Mouse (Mus musculus) layer of hippocampus, adult 8-10 months (tissue): Measurements from ENCODE around the gene Rapgef4. TPM values are rescaled to one million over a fixed set of nuclear protein-coding genes. Genes with fewer than 3 reads are reported as not detected.

Source experiments
- DNase-seq, 2 experiments: peaks; one replicate each; pipeline ENCODE4 v3.0.0; 2022; ENCODE audit warnings: low spot score in 2 of 2
- total RNA-seq, 4 experiments: library from RNA; stranded (reverse); gene quantifications; 2 replicates each; pipeline ENCODE4 v1.2.4; 2022

The Rapgef4 gene
- total RNA-seq, 4 experiments from 2014 or later: 363 to 430 (median 401) TPM

- no peak for DNase-seq
These were observed 286.4 kb downstream of the Rapgef4 start for GRCm38 (mm10) chr2:72267390-72267789.

- DNase-seq: no peak
These were observed 288.8 kb downstream of the Rapgef4 start for GRCm38 (mm10) chr2:72269651-72270341.

- no peak for DNase-seq
These were observed 297.3 kb downstream of the Rapgef4 start for GRCm38 (mm10) chr2:72278247-72278873.

- no peak for DNase-seq
These were observed 299.5 kb downstream of the Rapgef4 start for GRCm38 (mm10) chr2:72280524-72280923.

- DNase-seq: no peak
These were observed 300.9 kb downstream of the Rapgef4 start for GRCm38 (mm10) chr2:72281971-72282370.

GRCm38 (mm10) chr2:72282733-72283132, 301.7 kb downstream of the Rapgef4 start:
- no peak for DNase-seq

GRCm38 (mm10) chr2:72284689-72285088, 303.6 kb downstream of the Rapgef4 start:
- DNase-seq: no peak

GRCm38 (mm10) chr2:72285256-72285887, 304.3 kb downstream of the Rapgef4 start, which contains the start of gene Map3k20:
TSS of gene Map3k20 (plus strand) at chr2:72285637.
- no peak for DNase-seq

GRCm38 (mm10) chr2:72285888-72286661, 305.0 kb downstream of the Rapgef4 start:
- DNase-seq: no peak

GRCm38 (mm10) chr2:72287142-72287541, 306.1 kb downstream of the Rapgef4 start:
- DNase-seq: no peak

- no peak for DNase-seq
These were observed 308.0 kb downstream of the Rapgef4 start for GRCm38 (mm10) chr2:72288932-72289534.

- no peak for DNase-seq
These were observed 310.1 kb downstream of the Rapgef4 start for GRCm38 (mm10) chr2:72291103-72291502.

- DNase-seq: no peak
These were observed 311.5 kb downstream of the Rapgef4 start for GRCm38 (mm10) chr2:72292573-72292972.

- no peak for DNase-seq
These were observed 314.0 kb downstream of the Rapgef4 start for GRCm38 (mm10) chr2:72294994-72295393.

- DNase-seq: no peak
These were observed 316.1 kb downstream of the Rapgef4 start for GRCm38 (mm10) chr2:72296984-72297715.

GRCm38 (mm10) chr2:72297716-72298082, 316.7 kb downstream of the Rapgef4 start:
- no peak for DNase-seq

- DNase-seq: no peak
These were observed 317.4 kb downstream of the Rapgef4 start for GRCm38 (mm10) chr2:72298406-72298805.

- DNase-seq: no peak
These were observed 320.3 kb downstream of the Rapgef4 start for GRCm38 (mm10) chr2:72301194-72301916.

- DNase-seq: no peak
These were observed 324.7 kb downstream of the Rapgef4 start for GRCm38 (mm10) chr2:72305738-72306137.
